Mouse (Mus musculus) stomach, embryonic 14.5 days (tissue): ENCODE data around the gene Kcnmb1. TPM values are rescaled to one million over a fixed set of nuclear protein-coding genes. Genes with fewer than 3 reads are reported as not detected.

Experiments used
- ATAC-seq: fragments of 200-750 bp; cut with Nextera tagmentation; 2 replicates; pipeline ENCODE4 v1.8.0; 2017; ENCODE audit warnings: low read depth, moderate TSS enrichment; ENCODE audit not compliant: insufficient number of reproducible peaks, insufficient read depth, low FRiP score
- H3K27ac ChIP-seq: fragments of 300-500 bp; sonication (generic); 2 replicates; pipeline ENCODE4 v1.5.1; 2014; ENCODE audit warnings: mild to moderate bottlenecking, low read length, moderate library complexity, mixed read lengths
- H3K27me3 ChIP-seq: fragments of 300-500 bp; sonication (generic); 2 replicates; pipeline ENCODE4 v1.6.1; 2014; ENCODE audit warnings: low read length, control low read depth, mixed read lengths; ENCODE audit not compliant: control insufficient read depth, insufficient read depth
- H3K36me3 ChIP-seq: fragments of 300-500 bp; sonication (generic); 2 replicates; pipeline ENCODE4 v1.6.1; 2014; ENCODE audit warnings: mild to moderate bottlenecking, control low read depth, low read length, moderate library complexity, mixed read lengths; ENCODE audit not compliant: control insufficient read depth, insufficient read depth
- H3K4me1 ChIP-seq: fragments of 300-500 bp; sonication (generic); 2 replicates; pipeline ENCODE4 v1.6.1; 2014; ENCODE audit warnings: low read length, control low read depth, mixed read lengths; ENCODE audit not compliant: control insufficient read depth, insufficient read depth
- H3K4me2 ChIP-seq: fragments of 300-500 bp; sonication (generic); replicated peaks from 2 replicates; pipeline ENCODE4 v1.6.1; 2014; ENCODE audit warnings: low read depth, low read length, control low read depth
- H3K4me3 ChIP-seq: fragments of 300-500 bp; sonication (generic); 2 replicates; pipeline ENCODE4 v1.5.1; 2014; ENCODE audit warnings: low read depth, low read length, control low read depth
- H3K9ac ChIP-seq: fragments of 300-500 bp; sonication (generic); replicated peaks from 2 replicates; pipeline ENCODE4 v1.6.1; 2014; ENCODE audit warnings: low read depth, mild to moderate bottlenecking, control low read depth, low read length, moderate library complexity, mixed read lengths
- H3K9me3 ChIP-seq: fragments of 300-500 bp; sonication (generic); 2 replicates; pipeline ENCODE4 v1.6.1; 2016; ENCODE audit warnings: low read depth, low read length, control low read depth; ENCODE audit not compliant: control insufficient read depth
- WGBS: fragments of 180-500 bp; shearing (Covaris S2); extraction: QIAGEN DNeasy Blood & Tissue Kit; methylation state at CpG from one replicate; pipeline ENCODE4 v1.1.7; 2014; 5-methylcytosine and 5-hydroxymethylcytosine counted together
- polyA plus RNA-seq: library from polyadenylated mRNA; unstranded; fragments of >200 nt; fragmentation: Nextera tagmentation; extraction: Ambion mirVana; gene quantifications from 2 replicates; pipeline ENCODE4 v1.2.1, GENCODE M21; 2014

Gene Kcnmb1
- polyA plus RNA-seq, 1 experiment from 2014 or later: 3.0 TPM

DNA sequence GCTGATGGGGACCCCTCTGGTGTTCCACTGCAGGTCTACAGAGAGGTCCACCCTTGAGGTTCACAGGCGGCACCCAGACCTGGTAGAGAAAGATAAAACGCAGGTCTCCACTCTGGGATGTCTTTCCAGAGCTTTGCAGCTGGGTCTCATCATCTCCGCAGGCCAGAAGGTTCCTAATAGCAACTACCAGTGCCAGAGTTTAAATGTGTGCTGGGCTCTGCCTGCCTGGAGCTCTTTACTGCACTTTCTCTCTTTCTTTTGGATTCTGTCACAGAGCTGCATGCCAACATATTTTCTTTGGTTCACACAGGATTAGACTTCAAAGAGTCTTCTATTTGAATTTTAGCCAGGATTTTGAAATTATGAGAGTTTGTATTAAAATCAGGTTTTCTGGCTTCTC, 6.4 kb downstream of the Kcnmb1 start:
- Histone ChIP-seq H3K9me3 (no peaks in the 10 kb centered on the region), H3K4me1 (0 out of 2 replicates have a peak, but pooled peaks cover 4% of the 10 kb centered on the region), H3K4me2 (no peak overlapping the region), H3K27ac (no peak overlapping the region), H3K4me3 (no peak overlapping the region), H3K36me3 (no peaks in the 10 kb centered on the region), H3K27me3 (no peaks in the 10 kb centered on the region), H3K9ac (no peak overlapping the region)
- ATAC-seq: no peak
- 61% methylated on average over 3 of the region's 3 CpGs for WGBS

DNA sequence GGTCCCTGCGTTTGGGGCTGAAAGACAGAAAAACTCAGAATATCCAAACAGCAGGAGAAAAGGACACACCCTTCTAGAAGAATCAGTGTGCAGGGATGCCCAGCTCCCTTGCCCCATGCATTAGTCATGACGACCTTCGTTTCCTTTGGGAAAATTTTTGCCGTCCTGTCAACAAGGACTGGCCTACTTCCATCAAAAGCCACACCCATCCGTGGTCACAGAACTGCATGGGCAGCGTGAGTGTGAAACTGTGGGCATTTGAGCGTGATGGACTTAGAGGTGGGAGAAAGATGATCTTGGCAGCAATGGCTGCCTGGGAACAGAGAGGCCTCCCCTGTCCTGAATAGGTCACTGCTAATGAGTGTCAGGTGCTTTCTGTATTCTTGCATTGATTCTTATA, 9.3 kb downstream of the Kcnmb1 start:
- no peak for ATAC-seq
- H3K27me3 ChIP-seq: no peaks in the 10 kb centered on the region
- no peak overlapping the region for H3K4me2 ChIP-seq
- no peak overlapping the region for H3K9ac ChIP-seq
- no peaks in the 10 kb centered on the region for H3K9me3 ChIP-seq
- no peak overlapping the region for H3K4me3 ChIP-seq
- no peak overlapping the region for H3K27ac ChIP-seq
- H3K4me1 ChIP-seq: 0 out of 2 replicates have a peak, but pooled peaks cover 4% of the 10 kb centered on the region
- H3K36me3 ChIP-seq: no peaks in the 10 kb centered on the region
- 88% methylated on average over 7 of the region's 7 CpGs for WGBS

DNA sequence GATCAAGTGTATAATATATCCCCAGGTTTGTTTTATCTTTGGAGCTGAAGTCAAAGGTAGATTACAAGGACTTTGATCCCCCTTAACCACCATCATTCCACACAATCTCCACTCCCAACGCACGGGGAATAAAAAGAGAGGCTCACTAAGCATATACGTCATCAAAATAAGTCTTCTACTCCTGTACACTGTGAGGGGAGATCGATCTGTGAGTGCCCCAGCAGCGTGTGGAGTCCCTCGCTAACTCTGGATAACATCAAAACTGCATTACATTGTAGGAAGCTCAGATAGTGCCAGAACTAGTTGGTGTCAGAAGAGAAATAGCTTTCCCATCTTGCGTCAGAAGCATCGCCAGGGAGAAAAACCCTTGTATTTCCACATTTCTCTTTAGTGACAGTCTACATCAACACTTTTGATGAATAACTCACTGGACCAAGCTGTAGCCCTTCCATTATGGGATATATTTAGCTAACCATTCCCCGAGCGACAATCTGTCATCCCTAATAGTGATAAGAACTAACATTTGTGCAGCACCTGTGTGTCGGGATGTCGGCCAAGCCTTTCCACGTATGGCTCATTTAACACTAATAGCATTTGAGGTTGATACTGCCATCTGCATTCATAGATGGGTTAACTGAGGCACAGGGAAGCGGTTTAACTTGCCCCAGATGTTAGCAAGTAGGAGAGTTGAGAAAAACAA, 11.7 kb downstream of the Kcnmb1 start:
- H3K4me2 ChIP-seq: no peak overlapping the region
- no peaks in the 10 kb centered on the region for H3K36me3 ChIP-seq
- no peaks in the 10 kb centered on the region for H3K9me3 ChIP-seq
- H3K27me3 ChIP-seq: no peaks in the 10 kb centered on the region
- no peaks in the 10 kb centered on the region for H3K4me1 ChIP-seq
- ATAC-seq: no peak
- H3K27ac ChIP-seq: no peak overlapping the region
- 32% methylated on average over 14 of the region's 14 CpGs for WGBS
- H3K4me3 ChIP-seq: no peak overlapping the region
- H3K9ac ChIP-seq: no peak overlapping the region

- no peaks in the 10 kb centered on the region for H3K36me3 ChIP-seq
- H3K4me3 ChIP-seq: no peak overlapping the region
- no peak overlapping the region for H3K27ac ChIP-seq
- 73% methylated on average over 2 of the region's 2 CpGs for WGBS
- no peak overlapping the region for H3K9ac ChIP-seq
- H3K9me3 ChIP-seq: no peaks in the 10 kb centered on the region
- no peak for ATAC-seq
- H3K4me1 ChIP-seq: no peaks in the 10 kb centered on the region
- H3K27me3 ChIP-seq: no peaks in the 10 kb centered on the region
- H3K4me2 ChIP-seq: no peak overlapping the region
These were observed 12.3 kb downstream of the Kcnmb1 start for GRCm38 (mm10) chr11:33975121-33975520.

DNA sequence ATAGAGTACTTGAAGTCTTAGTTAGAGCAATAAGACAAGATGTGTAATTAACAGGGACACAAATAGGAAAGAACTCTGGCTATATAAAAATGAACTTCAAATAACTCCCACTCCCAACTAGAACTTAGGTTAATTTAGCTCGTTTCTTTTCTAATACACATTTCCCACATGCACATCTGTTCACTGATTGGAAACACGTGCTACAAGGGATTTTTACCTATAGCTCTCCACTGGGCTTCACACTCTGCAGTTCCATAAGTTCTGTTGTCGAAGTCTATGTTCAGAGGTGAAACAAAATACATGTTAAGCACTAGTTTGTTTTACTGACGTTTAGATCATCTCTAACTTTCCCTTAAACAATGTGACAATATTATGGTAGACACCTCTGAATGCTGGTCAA, 17.3 kb downstream of the Kcnmb1 start:
- Histone ChIP-seq H3K9me3 (no peaks in the 10 kb centered on the region), H3K4me1 (no peaks in the 10 kb centered on the region), H3K27me3 (no peaks in the 10 kb centered on the region), H3K27ac (no peak overlapping the region), H3K4me2 (no peak overlapping the region), H3K36me3 (no peaks in the 10 kb centered on the region), H3K4me3 (no peak overlapping the region), H3K9ac (no peak overlapping the region)
- 74% methylated on average over 4 of the region's 4 CpGs for WGBS
- ATAC-seq: no peak

DNA sequence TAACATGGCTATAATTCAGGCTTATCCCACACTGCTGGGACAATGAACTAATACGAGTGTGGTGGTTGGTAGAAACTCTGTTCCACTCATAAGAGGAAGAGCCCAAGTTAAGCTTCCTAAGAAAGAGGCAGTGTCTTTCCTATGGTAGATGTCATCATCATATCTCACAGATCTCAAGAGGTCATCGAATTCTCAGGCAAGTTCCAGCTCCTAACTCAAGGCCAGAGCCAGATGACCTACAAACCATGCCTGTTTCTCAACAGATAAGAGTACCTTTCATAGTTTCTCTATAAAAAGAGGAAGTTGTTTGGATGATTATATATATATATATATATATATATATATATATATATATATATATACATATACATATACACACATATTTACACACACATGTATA, 23.7 kb downstream of the Kcnmb1 start:
- H3K4me1 ChIP-seq: no peaks in the 10 kb centered on the region

GRCm38 (mm10) chr11:33990002-33990401, 27.2 kb downstream of the Kcnmb1 start:
- H3K27ac ChIP-seq: no peak overlapping the region
- no peaks in the 10 kb centered on the region for H3K36me3 ChIP-seq
- 0 out of 2 replicates have a peak, but pooled peaks cover 3% of the 10 kb centered on the region for H3K27me3 ChIP-seq
- H3K4me3 ChIP-seq: no peak overlapping the region
- H3K9me3 ChIP-seq: no peaks in the 10 kb centered on the region
- no peak for ATAC-seq
- WGBS: 38% methylated on average over 5 of the region's 5 CpGs
- no peak overlapping the region for H3K4me2 ChIP-seq
- 0 out of 2 replicates have a peak, but pooled peaks cover 4% of the 10 kb centered on the region for H3K4me1 ChIP-seq
- H3K9ac ChIP-seq: no peak overlapping the region

More for the DNA sequence above, 23.7 kb downstream of the Kcnmb1 start:
- 93% methylated on average over 2 of the region's 2 CpGs for whole genome bisulfite sequencing
- ATAC-seq: no peak
- Histone ChIP-seq H3K9ac (no peak overlapping the region), H3K27ac (no peak overlapping the region), H3K36me3 (no peaks in the 10 kb centered on the region), H3K9me3 (no peaks in the 10 kb centered on the region), H3K4me3 (no peak overlapping the region), H3K27me3 (no peaks in the 10 kb centered on the region), H3K4me2 (no peak overlapping the region)

DNA sequence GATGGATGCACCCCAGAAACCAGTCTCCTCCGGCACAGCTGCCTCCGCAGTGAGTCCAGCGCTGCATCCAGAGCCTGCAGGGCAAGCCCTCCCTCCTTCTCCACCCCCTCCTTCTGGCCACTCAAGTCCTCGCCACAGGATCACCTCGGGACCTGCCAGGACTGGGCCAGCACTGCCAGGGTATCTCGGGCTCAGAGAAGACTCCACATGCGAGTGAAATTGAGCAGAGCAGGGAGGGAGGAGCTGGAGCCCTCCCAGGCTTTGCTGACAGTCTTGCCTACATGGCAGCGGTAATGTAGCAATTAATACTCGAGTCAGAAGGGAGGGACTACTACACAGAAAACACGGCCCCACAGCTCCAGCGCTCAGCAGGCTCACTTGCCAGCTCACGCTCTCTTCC, 30.1 kb downstream of the Kcnmb1 start, which contains the start of gene Kcnip1:
Gene Kcnip1, minus strand, starts transcription at position 215 of the 400 bp plus-strand sequence.
- H3K9ac ChIP-seq: peak within 1 kb of the TSS; percentile 18; the same call in 1 of the 2 replicates

More for the DNA sequence above, 30.1 kb downstream of the Kcnmb1 start, which contains the start of gene Kcnip1:
- Histone ChIP-seq H3K4me2 (peak within 1 kb of the TSS; percentile 32), H3K27ac (no peak within 1 kb of the TSS), H3K27me3 (0 out of 2 replicates have a peak, but pooled peaks cover 3% of the 10 kb centered on the region), H3K36me3 (no peaks in the 10 kb centered on the region), H3K4me1 (0 out of 2 replicates have a peak, but pooled peaks cover 4% of the 10 kb centered on the region), H3K9me3 (no peaks in the 10 kb centered on the region), H3K4me3 (peak within 1 kb of the TSS; percentile 15)
- ATAC-seq: 0 out of 2 replicates have a peak, but pooled peaks have one; percentile 19
- 12% methylated on average over 12 of the region's 12 CpGs for WGBS
